ENCODE assay signal across 15 mouse cellular contexts in the genomic region with DNA sequence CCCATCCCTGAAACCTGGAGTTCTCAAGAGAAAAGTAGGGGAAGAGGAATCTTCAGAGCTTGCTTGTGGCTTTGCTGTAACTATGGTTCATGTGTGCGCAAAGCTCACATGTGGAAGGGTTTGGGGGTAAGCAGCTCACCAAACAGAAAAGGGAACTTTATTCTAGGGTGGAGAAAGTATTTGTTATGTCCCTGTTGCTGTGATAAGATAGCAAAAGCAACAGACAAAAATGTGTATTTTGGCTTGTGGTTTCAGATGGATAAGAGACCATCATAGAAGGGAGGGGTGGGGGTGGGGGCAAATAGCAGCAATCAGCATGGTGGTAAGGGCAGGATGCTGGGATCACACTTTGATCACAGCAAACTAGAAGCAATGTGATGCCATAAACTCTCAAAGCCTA.
"Had no signal": no experiment of that assay in that cellular context is flagged by ENCODE, and none has a peak within 500 bp of the region (broad histone marks: within the 10 kb centered on the region; RNA-seq: fewer than 3 reads in every experiment).

No protein-coding gene starts in this region.

- H3K9ac ChIP-seq: midbrain, embryonic 15.5 days; neural tube, embryonic 12.5 days; stomach, embryonic 15.5 days had no signal

- H3K4me3 ChIP-seq: limb, embryonic 10.5 days; midbrain, embryonic 15.5 days; neural tube, embryonic 12.5 days; stomach, embryonic 15.5 days had no signal

- H3K27ac ChIP-seq: limb, embryonic 10.5 days; midbrain, embryonic 15.5 days; neural tube, embryonic 12.5 days; stomach, embryonic 15.5 days had no signal

- H3K27me3 ChIP-seq: midbrain, embryonic 15.5 days; neural tube, embryonic 12.5 days; stomach, embryonic 15.5 days had no signal

- H3K4me2 ChIP-seq: midbrain, embryonic 11.5 days; midbrain, embryonic 15.5 days; neural tube, embryonic 12.5 days; stomach, embryonic 15.5 days had no signal

- DNase-seq: kidney, adult 8-10 months; kidney, postnatal 25 days; lung, adult 2 months; lung, postnatal 36 days; right cerebral cortex, postnatal 4 days; spleen, adult 18-20 months; thymus, adult 2 months; thymus, postnatal 36 days had no signal

- ATAC-seq: intestine, postnatal 0 days; lung, postnatal 0 days; midbrain, embryonic 15.5 days had no signal

- H3K36me3 ChIP-seq: limb, embryonic 10.5 days; midbrain, embryonic 15.5 days; neural tube, embryonic 12.5 days; stomach, embryonic 15.5 days had no signal

- H3K4me1 ChIP-seq: neural tube, embryonic 12.5 days; stomach, embryonic 15.5 days had no signal

- H3K9me3 ChIP-seq: limb, embryonic 10.5 days; midbrain, embryonic 15.5 days; neural tube, embryonic 12.5 days; stomach, embryonic 15.5 days had no signal
